In the genomic region with DNA sequence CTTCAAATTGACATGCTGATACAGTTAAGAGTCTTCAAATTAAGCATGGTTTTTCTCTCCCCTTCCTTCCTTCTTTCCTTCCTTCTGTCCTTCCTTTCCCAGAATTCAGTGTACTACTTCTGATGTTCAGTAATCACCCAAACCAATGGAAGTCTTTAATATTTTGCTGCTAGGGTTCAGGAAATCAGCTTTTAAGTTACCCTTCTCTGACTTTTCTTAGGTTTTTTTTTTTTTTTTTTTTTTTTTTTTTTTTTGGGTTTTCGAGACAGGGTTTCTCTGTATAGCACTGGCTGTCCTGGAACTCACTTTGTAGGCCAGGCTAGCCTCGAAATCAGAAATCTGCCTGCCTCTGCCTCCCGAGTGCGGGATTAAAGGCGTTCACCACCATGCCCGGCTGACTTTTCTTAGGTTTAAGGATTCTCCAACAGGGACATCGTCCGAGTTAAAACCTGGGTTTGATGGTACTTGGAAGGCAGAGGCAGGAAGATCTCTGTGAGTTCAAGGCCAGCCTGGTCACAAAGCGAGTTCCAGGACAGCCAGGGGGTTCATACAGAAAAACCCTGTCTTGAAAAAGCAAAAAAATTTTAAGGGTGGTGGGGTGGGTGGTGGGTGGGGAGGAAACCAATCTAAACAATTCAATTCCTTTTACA, we compare ENCODE assay signal across 8 mouse cellular contexts. TPM values are rescaled to one million over a fixed set of nuclear protein-coding genes. Genes with fewer than 3 reads are reported as not detected.
DNase-seq lines count a peak whose midpoint lies in the region; ATAC-seq lines count a peak whose summit lies in the region.

No protein-coding gene starts in this region.

- no peak for DNase-seq in kidney, postnatal 25 days
- peak; percentile 10 for DNase-seq in embryonic facial prominence, embryonic 10.5 days (ENCODE audit: low spot score)
- DNase-seq in hindbrain, embryonic 11.5 days (ENCODE audit: low spot score) = peak; percentile 11
- DNase-seq in midbrain, embryonic 14.5 days = peak; percentile 3
- no peak for DNase-seq in right cerebral cortex, adult 18-20 months
- DNase-seq in gastrocnemius, postnatal 14 days = no peak
- no peak for DNase-seq in urinary bladder, postnatal 4 days (ENCODE audit: low spot score in 2 of 2)

- H3K9ac ChIP-seq in kidney, embryonic 16.5 days (replicated peaks; ENCODE audit: low read length) = peak overlapping the region; percentile 31; the same call in 1 of the 2 replicates
- H3K9ac ChIP-seq in hindbrain, embryonic 11.5 days (ENCODE audit: low read depth, low read length) = no peak overlapping the region
- peak overlapping the region; percentile 31; the same call in 1 of the 2 replicates for H3K9ac ChIP-seq in midbrain, embryonic 14.5 days (replicated peaks; ENCODE audit: low read length)

- H3K9me3 ChIP-seq in kidney, embryonic 16.5 days (ENCODE audit: low read length) = no peaks in the 10 kb centered on the region; the same call in 1 of the 2 replicates
- no peaks in the 10 kb centered on the region for H3K9me3 ChIP-seq in embryonic facial prominence, embryonic 10.5 days
- H3K9me3 ChIP-seq in hindbrain, embryonic 11.5 days (ENCODE audit: control insufficient read depth, low read length) = no peaks in the 10 kb centered on the region
- H3K9me3 ChIP-seq in midbrain, embryonic 14.5 days (ENCODE audit: control insufficient read depth, low read length) = no peaks in the 10 kb centered on the region; the same call in 1 of the 2 replicates

- peak overlapping the region; percentile 96 for H3K4me2 ChIP-seq in kidney, embryonic 16.5 days (replicated peaks; ENCODE audit: low read depth, low read length)
- 0 out of 2 replicates have a peak overlapping the region, but pooled peaks have one; percentile 1 for H3K4me2 ChIP-seq in hindbrain, embryonic 11.5 days (replicated peaks; ENCODE audit: low read depth, low read length)
- peak overlapping the region; percentile 49 for H3K4me2 ChIP-seq in midbrain, embryonic 14.5 days (ENCODE audit: low read length)

- peaks cover 19% of the 10 kb centered on the region for H3K4me1 ChIP-seq in kidney, embryonic 16.5 days (ENCODE audit: insufficient read depth, low read length)
- peaks cover 22% of the 10 kb centered on the region for H3K4me1 ChIP-seq in embryonic facial prominence, embryonic 10.5 days
- H3K4me1 ChIP-seq in hindbrain, embryonic 11.5 days (replicated peaks; ENCODE audit: control insufficient read depth, insufficient read depth, low read length) = 0 out of 2 replicates have a peak, but pooled peaks cover 3% of the 10 kb centered on the region
- peaks cover 22% of the 10 kb centered on the region for H3K4me1 ChIP-seq in midbrain, embryonic 14.5 days (ENCODE audit: control insufficient read depth, insufficient read depth, low read length)

- intact Hi-C loops in gastrocnemius, postnatal 14 days (cut with DNase I; ENCODE audit: low total_unique reads) = no loop called here

- no peak overlapping the region for H3K27ac ChIP-seq in kidney, embryonic 16.5 days (ENCODE audit: low read length)
- H3K27ac ChIP-seq in embryonic facial prominence, embryonic 10.5 days (replicated peaks) = peak overlapping the region; percentile 96; the same call in 1 of the 2 replicates
- no peak overlapping the region for H3K27ac ChIP-seq in hindbrain, embryonic 11.5 days (ENCODE audit: low read depth, low read length)
- H3K27ac ChIP-seq in midbrain, embryonic 14.5 days (replicated peaks; ENCODE audit: low read depth, low read length) = no peak overlapping the region

- WGBS in kidney, embryonic 16.5 days = 93% methylated on average over 9 of the region's 9 CpGs
- WGBS in embryonic facial prominence, embryonic 10.5 days = 88% methylated on average over 9 of the region's 9 CpGs
- 89% methylated on average over 8 of the region's 9 CpGs for WGBS in hindbrain, embryonic 11.5 days
- 93% methylated on average over 8 of the region's 9 CpGs for WGBS in midbrain, embryonic 14.5 days

- H3K4me3 ChIP-seq in kidney, embryonic 16.5 days (ENCODE audit: low read length) = peak overlapping the region; percentile 99; the same call in 1 of the 2 replicates
- H3K4me3 ChIP-seq in embryonic facial prominence, embryonic 10.5 days = peak overlapping the region; percentile 100
- 0 out of 2 replicates have a peak overlapping the region, but pooled peaks have one; percentile 84 for H3K4me3 ChIP-seq in hindbrain, embryonic 11.5 days (ENCODE audit: low read depth, low read length)
- H3K4me3 ChIP-seq in midbrain, embryonic 14.5 days (replicated peaks; ENCODE audit: low read depth, low read length) = peak overlapping the region; percentile 99

- no peaks in the 10 kb centered on the region for H3K36me3 ChIP-seq in kidney, embryonic 16.5 days (ENCODE audit: insufficient read depth, low read length)
- peaks cover 18% of the 10 kb centered on the region for H3K36me3 ChIP-seq in embryonic facial prominence, embryonic 10.5 days (replicated peaks)
- no peaks in the 10 kb centered on the region for H3K36me3 ChIP-seq in hindbrain, embryonic 11.5 days (ENCODE audit: control insufficient read depth, insufficient read depth, low read length)
- 0 out of 2 replicates have a peak, but pooled peaks cover 4% of the 10 kb centered on the region for H3K36me3 ChIP-seq in midbrain, embryonic 14.5 days (ENCODE audit: control insufficient read depth, insufficient read depth, low read length)

- no peak for ATAC-seq in kidney, embryonic 16.5 days (ENCODE audit: low FRiP score, low TSS enrichment)
- ATAC-seq in hindbrain, embryonic 11.5 days (ENCODE audit: low FRiP score) = no peak
- ATAC-seq in midbrain, embryonic 14.5 days (ENCODE audit: low FRiP score, low TSS enrichment) = no peak

- H3K27me3 ChIP-seq in kidney, embryonic 16.5 days (ENCODE audit: insufficient read depth, low read length) = no peaks in the 10 kb centered on the region
- no peaks in the 10 kb centered on the region for H3K27me3 ChIP-seq in embryonic facial prominence, embryonic 10.5 days (replicated peaks; ENCODE audit: low read depth, poor library complexity, severe bottlenecking)
- H3K27me3 ChIP-seq in hindbrain, embryonic 11.5 days (ENCODE audit: control insufficient read depth, insufficient read depth, low read length) = no peaks in the 10 kb centered on the region
- no peaks in the 10 kb centered on the region for H3K27me3 ChIP-seq in midbrain, embryonic 14.5 days (ENCODE audit: control insufficient read depth, insufficient read depth, low read length)

RNA-seq across cellular contexts. Expression of a gene that starts 0.9 kb away (rescaled TPM):
- polyA plus RNA-seq in kidney, embryonic 16.5 days (2015; fragmentation: Nextera tagmentation; extraction: Ambion mirVana) = 26.4 and 29.5 TPM in 2 replicates
- polyA plus RNA-seq in embryonic facial prominence, embryonic 10.5 days (2016; fragmentation: Nextera tagmentation; extraction: Ambion mirVana) = 36.5 and 37.9 TPM in 2 replicates
- polyA plus RNA-seq in hindbrain, embryonic 11.5 days (2014; fragmentation: Nextera tagmentation; extraction: Ambion mirVana) = 44.2 and 53.2 TPM in 2 replicates
- 47.4 and 50.2 TPM in 2 replicates for polyA plus RNA-seq in midbrain, embryonic 14.5 days (2014; fragmentation: Nextera tagmentation; extraction: Ambion mirVana)
- 10 to 100 TPM; 15.4 to 17.5 TPM for total RNA-seq in gastrocnemius, postnatal 14 days (2021)

RNA-seq across cellular contexts. Expression of a gene that starts 24.5 kb away (rescaled TPM):
- polyA plus RNA-seq in kidney, embryonic 16.5 days (2015; fragmentation: Nextera tagmentation; extraction: Ambion mirVana) = 13.5 and 14.5 TPM in 2 replicates
- 16.8 and 18.1 TPM in 2 replicates for polyA plus RNA-seq in embryonic facial prominence, embryonic 10.5 days (2016; fragmentation: Nextera tagmentation; extraction: Ambion mirVana)
- 21.8 and 24.5 TPM in 2 replicates for polyA plus RNA-seq in hindbrain, embryonic 11.5 days (2014; fragmentation: Nextera tagmentation; extraction: Ambion mirVana)
- 33.2 and 40.5 TPM in 2 replicates for polyA plus RNA-seq in midbrain, embryonic 14.5 days (2014; fragmentation: Nextera tagmentation; extraction: Ambion mirVana)
- 10 to 100 TPM; 15.7 to 17.4 TPM for total RNA-seq in gastrocnemius, postnatal 14 days (2021)

RNA-seq across cellular contexts. Expression of a gene that starts 24.5 kb away (rescaled TPM):
- 135 and 144 TPM in 2 replicates for polyA plus RNA-seq in kidney, embryonic 16.5 days (2015; fragmentation: Nextera tagmentation; extraction: Ambion mirVana)
- 191 and 192 TPM in 2 replicates for polyA plus RNA-seq in embryonic facial prominence, embryonic 10.5 days (2016; fragmentation: Nextera tagmentation; extraction: Ambion mirVana)
- polyA plus RNA-seq in hindbrain, embryonic 11.5 days (2014; fragmentation: Nextera tagmentation; extraction: Ambion mirVana) = 148 and 156 TPM in 2 replicates
- 95.9 and 105 TPM in 2 replicates for polyA plus RNA-seq in midbrain, embryonic 14.5 days (2014; fragmentation: Nextera tagmentation; extraction: Ambion mirVana)
- 10 to 100 TPM; 25.2 to 25.3 TPM for total RNA-seq in gastrocnemius, postnatal 14 days (2021)

Comparison
In these comparisons a context has a peak if more than half of its experiments do, and no peak if none do; other contexts are left out.
1. H3K4me2 ChIP-seq: peak in every context shown above with its lines; median percentile 96 in kidney, embryonic 16.5 days; 49 in midbrain, embryonic 14.5 days; 1 in hindbrain, embryonic 11.5 days.
2. DNase-seq: peak in embryonic facial prominence, embryonic 10.5 days (single experiment), hindbrain, embryonic 11.5 days (single experiment) and midbrain, embryonic 14.5 days (single experiment); none in kidney, postnatal 25 days (0 of 2), right cerebral cortex, adult 18-20 months (single experiment), gastrocnemius, postnatal 14 days (single experiment) and urinary bladder, postnatal 4 days (0 of 2).
3. Peak in every context shown above with its lines, with median percentiles within 50 percentile points of each other: H3K4me3 ChIP-seq.